Mouse (Mus musculus) frontal cortex, adult (tissue): ENCODE data around the gene Olfr1066.
"Not testable (repeated sequence)": the region's sequence is repeated elsewhere in the genome, so short reads cannot be mapped to it uniquely, and the experiment has no call there.

ENCODE experiments used
- ATAC-seq: cut with Nextera tagmentation; 2 replicates; pipeline ENCODE4 v1.9.2; 2017; ENCODE audit warnings: mild to moderate bottlenecking, moderate library complexity, mixed read lengths; ENCODE audit not compliant: low TSS enrichment

Gene Olfr1066

DNA sequence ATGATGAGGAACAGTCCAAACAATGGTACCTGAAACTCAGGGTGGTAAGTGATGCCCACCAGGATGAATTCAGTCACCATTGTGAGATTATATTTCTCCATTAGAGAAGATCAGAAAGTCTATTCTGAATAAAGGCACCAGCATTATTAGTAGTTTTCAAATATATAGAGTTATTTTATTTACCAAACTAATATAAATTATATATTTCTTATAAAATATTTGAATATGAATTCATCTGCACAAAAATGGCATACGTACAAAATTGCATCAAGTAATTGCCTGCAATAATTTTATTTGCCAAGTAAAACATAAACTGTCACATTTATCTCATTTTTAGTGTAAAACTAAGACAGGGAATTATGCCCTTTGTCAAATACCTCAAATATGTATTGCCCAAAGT, at the start of gene Olfr1066:
TSS of gene Olfr1066 (minus strand) at position 101 of the 400 bp plus-strand sequence.
- no peak for ATAC-seq

DNA sequence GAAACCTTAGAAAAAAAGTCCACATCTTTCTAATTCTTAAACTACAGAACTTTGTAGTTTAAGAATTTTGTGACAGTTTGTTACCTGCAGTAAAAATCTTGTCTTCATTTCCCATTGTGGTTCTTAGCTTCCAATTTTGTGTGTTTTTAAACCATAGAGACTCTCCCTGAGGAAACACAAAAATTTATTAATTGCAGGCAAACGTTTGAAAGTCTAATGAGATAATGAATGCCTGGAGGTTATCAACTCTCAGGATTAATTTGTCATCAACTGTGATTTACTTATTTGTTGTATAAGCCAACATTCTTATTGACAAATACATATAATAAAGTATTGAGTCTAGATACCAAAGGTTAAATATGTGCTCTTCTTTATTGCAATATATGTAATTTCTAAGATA, 31.2 kb upstream of the Olfr1066 start, which contains the start of gene Olfr228:
TSS of gene Olfr228 (minus strand) at position 101 of the 400 bp plus-strand sequence.
- no peak for ATAC-seq

GRCm38 (mm10) chr2:86464442-86465109, 8.5 kb upstream of the Olfr1066 start:
- peak; percentile 59; the same call in 1 of the 2 replicates for ATAC-seq

GRCm38 (mm10) chr2:86460434-86460833, 4.4 kb upstream of the Olfr1066 start:
- ATAC-seq, result no peak

- ATAC-seq, result not testable (repeated sequence)
These were observed 5.6 kb downstream of the Olfr1066 start, which contains the start of gene Olfr1065 for GRCm38 (mm10) chr2:86450491-86450890. Gene Olfr1065 (minus strand): TSS chr2:86450591.

- not testable (repeated sequence) for ATAC-seq
These were observed 14.0 kb downstream of the Olfr1066 start for GRCm38 (mm10) chr2:86442101-86442500.

DNA sequence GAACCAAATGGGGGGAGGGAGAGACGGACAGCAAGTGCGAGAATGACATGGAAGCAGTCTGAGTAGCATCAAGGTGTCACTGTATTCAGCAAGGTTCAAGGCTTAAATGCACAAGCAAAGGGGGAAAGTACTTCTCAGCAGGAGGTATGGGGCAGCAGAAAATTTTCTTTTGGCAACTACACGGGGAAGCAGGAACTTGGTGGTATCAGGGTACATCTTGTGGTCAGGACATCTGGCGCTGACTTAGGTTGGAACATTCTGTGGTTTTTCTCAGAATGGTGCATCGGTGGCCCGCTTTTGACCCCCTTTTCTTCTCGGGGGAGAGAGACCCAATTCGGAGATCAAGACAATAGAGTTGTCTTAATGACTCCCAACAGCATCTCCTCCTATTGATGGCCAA, 27.6 kb downstream of the Olfr1066 start:
- ATAC-seq, result not testable (repeated sequence)

DNA sequence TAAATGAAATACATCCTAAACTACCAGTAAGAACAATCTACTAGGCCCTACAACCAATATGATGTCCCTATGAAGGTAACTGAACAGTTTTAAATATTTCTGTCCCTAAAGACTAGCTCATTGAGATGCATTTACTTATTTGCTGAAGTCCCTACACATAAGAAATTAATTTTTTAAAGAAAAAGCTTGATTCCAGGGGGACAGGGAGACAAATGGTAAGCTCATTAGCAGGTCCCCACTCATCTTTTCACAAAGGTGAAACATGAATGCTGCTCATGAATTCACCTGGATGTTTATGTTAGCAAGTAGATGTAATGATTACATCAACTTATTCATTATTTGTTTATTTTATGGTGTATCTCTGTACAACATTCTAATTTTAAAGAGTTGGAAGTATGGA, 29.4 kb downstream of the Olfr1066 start, which contains the start of gene Olfr1062:
TSS of gene Olfr1062 (minus strand) at position 101 of the 400 bp plus-strand sequence.
- not testable (repeated sequence) for ATAC-seq

GRCm38 (mm10) chr2:86413950-86414349, 42.1 kb downstream of the Olfr1066 start, which contains the start of gene Olfr1061:
Gene Olfr1061 (minus strand): TSS chr2:86414050.
- ATAC-seq, result no peak
